Mouse (Mus musculus) embryo, embryonic 9.5 days (tissue): Measurements from ENCODE around the gene Dock9.

Experiments used
- DNase-seq: peaks from one replicate; pipeline ENCODE4 v3.0.0-alpha.2; 2017; ENCODE audit errors: extremely low spot score

Dock9 gene

DNA sequence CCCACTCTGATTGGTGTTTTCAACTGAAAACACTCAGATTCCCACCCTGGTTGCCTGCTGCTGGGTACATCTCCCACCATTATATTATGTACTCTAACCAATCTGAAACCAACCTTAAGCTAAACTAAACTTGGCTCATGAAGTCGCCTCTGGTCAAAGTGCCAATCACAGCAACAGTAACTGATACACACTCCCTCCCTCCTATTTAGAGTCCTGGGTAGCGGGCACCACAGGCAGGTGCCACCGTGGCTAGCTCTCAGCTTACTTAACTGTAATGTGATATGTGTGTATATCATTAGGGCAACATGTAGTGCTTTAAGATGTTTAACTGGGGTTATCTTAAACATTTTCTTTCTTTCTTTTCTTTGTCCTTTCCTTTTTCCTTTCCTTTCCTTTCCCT is 177.1 kb downstream of the Dock9 start:
- DNase-seq = no peak

DNA sequence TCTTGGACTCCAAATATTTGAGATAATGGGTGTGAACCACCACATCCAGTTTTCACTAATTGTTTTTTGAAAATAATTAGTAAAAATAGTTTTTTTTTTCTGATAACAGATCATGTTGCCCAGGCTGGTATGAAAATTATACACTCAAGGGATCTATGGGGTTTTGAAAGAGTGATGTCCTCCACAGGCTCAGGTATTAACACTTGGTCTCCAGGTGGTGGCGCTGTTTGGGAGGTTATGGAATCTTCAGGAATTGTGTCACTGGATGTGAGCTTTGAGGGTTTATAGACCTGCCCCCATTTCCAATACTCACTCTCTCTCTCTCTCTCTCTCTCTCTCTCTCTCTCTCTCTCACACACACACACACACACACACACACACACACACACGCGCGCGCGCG is 177.5 kb downstream of the Dock9 start:
- no peak for DNase-seq

DNA sequence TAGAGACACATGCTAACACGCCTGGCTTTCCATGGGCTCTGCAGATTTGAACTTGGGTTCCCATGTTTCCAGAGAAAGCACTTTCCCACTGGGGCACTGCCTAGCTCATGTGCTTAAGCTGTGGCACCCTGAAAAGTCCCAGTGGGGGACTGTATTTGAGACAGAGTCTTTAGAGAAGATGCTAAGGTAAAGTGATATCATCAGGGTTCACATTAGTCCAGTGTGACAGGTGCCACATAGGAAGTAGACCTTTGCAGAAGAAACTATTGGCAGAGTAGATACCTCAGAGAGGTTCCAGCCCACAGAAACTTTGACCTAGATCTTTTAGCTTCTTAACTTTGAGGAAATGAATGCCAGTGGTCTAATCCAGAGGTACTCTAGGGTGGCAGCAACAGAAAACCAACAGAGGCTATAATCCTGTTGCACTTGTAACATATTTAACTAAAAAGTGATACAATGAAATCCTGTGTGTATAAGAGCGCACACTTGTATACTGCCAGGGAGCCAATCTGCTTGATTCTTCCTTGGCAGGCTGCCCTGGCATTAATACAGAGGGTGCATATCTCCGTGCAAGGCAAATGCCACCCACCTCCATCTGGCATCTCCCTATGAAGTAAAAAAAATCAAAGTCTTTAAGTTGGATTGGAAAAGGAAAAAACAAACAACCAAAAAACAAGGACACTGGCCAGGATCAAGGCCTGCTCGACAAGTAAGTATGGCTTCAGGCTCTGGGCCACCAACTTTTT is 179.8 kb downstream of the Dock9 start:
- no peak for DNase-seq

DNA sequence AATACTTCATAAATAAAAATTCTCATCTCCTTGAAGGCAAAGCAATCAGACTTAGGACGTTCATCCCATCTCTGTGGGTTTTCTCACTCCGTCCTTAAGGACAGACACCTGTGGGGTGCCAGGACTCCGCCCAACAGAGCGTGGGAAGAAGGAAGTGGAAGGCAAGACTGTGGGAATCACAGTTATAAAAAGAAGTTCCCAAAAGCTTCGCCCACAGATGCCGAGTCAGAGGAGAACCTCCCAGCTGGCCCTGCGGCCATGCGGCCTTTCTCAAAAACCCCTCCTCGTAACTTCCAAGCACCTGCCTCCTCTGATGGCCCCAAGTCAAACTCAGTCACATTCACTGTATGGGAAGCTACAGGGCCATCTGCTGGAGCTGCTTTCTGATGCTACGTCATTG is 182.2 kb downstream of the Dock9 start:
- DNase-seq = no peak

DNA sequence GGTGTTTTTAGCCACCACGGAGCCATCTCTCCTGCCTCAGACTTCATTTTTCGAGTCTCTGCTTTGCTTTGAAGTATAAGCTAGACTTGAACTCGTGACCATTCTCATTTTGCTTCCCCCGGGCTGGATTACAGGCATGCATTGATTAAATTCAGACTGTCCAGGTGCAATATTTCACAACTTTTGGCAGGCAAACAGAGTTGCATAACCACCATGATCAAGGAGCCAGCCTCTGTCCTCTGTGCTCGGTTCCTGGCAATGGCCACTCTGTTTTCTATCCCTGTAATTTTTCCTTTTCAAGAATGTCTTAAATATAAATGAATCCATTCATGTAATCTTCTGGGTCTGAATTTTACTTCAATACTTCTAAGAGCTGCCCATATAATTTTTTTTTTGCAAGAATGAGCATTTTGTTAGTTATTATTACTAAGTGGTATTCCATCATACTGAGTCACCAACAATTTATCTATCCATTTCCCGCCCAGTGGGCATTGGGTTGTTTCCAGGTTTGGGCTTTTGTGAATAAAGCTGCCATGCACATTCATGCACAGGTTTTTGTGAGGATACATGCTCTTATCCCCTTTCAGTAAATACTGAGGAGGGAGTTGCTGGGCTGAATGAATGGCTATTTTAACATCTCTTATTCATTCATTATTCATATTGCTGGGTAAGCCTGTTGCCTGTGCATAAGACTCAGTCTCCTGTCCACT is 183.0 kb downstream of the Dock9 start:
- no peak for DNase-seq

DNA sequence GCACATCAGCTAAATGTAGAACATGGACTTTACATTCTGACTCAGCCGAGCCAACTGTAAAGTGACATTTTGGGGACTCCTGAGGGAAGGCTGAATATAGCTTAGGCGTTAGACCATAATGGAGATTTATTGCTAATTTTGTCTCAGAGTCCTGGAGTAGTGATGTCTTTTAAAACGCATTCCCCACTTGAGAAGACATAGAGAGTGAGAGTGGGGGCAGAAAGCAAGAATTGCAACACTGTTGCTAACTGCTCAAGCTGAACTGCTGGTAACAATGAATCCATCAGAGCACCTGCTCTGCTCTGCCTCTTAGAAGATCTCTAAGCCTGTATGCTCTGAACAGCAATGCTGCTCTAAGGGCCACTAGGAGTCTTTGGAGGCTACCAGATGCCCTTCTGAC is 184.1 kb downstream of the Dock9 start:
- no peak for DNase-seq

DNA sequence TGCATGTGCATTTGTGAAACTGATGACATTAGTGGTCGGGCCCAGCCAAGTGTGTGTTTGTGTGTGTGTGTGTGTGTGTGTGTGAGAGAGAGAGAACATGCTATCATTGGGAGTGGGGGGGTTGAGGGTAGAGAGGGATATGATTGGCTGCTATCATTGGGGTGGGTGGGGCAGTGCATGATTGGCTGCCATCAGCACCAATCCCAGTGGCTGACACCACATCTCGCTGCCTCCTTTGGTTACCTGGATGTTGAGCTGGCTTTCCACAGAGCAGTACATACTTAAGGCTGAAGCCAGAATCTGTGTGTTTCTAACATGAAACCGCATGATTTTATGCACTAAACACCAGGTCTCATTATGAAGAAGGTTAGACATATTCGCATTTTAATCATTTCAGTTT is 184.7 kb downstream of the Dock9 start:
- DNase-seq = no peak

DNA sequence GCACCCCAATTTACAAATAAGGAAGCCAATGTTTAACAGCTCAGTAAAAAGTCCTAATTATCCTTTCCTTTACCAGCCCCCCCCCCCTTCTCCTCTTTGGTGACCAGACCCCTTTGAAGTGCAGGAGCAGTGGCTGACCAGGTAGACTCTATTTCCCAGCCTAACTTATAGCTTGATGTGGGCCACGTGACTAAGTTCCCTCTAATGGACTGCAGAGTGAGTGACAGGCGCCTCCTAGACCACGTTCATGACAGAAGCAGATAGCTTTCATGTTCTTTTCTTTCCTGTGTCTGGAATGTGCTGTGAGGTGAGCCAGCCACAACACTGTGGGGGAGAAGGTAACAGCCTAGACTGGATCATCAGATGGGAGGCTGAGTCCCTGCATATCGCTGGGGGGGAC is 186.1 kb downstream of the Dock9 start:
- no peak for DNase-seq

DNA sequence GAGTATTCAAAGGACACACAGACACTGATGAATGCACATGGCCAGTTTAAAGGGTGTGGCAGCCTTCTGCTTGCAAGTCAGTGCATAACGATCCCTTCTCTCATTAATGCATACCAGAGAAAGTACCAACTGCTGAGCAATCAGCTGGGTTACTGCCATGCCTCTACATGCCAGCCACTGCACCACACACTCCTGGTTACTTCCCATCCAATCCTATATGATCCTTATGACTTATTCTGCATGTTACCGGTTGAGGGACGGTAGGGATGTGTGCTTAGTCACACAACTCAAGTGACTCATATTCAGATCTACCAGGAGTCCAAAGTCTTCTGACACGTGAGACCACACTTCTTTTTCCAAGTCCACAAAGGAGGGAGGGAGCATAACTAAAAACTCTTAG is 186.5 kb downstream of the Dock9 start:
- no peak for DNase-seq

DNA sequence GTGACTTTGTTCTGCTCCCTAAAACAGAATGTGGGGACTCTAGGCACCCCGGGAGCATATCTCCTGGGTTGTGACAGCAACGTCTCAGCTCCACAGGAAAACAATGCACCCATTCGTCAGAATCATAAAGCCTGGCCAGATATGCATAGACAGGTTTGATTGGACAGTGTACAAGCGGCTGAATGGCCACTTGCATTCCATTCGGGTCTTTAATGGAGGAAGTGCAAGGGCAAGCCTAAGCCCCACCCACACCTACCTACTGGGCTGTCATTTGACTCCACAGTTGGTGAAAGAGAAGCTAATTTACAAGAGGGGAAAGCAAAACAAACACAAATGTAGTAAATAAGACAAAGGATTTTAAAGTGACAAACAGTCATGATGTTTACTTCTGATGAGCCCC is 189.1 kb downstream of the Dock9 start:
- peak; percentile 30 for DNase-seq

DNA sequence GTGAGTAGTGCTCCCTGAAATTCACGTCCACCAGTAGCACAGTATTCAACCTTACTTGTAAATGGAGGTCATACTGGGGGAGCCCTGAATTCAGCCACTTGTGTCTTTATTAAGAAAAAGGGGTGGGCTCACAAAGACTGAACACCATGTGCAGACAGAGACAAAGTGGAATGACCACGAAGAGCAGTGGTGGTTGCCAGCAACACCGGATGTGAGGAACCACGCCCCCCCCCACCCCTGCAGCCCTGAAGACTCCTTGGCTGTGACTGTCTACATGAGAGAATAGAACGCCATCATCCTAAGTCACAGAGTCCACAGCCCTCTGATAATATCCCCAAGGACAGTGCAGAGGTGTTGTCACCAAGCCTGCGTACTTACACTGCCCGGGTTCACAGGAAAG is 191.2 kb downstream of the Dock9 start:
- DNase-seq = no peak

DNA sequence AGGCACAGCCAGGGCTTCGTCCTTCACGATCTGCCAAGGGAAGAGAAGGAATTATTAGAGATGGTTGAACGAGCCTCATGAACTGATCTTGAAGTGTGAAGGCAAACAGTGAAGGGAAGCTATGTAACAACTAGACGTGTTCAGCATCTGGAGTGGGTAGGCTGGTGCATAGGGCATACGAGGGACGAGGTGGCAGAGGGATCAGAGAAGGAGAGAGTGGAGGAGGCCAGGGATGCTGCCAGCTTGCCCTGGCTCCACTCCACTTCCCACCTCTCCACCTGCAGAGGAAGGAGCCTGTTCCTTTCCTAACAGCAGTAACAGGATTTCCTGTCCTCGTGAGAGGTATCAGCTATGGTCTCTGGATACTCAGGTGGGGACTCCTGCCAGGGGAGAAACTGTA is 192.4 kb downstream of the Dock9 start:
- DNase-seq = no peak

DNA sequence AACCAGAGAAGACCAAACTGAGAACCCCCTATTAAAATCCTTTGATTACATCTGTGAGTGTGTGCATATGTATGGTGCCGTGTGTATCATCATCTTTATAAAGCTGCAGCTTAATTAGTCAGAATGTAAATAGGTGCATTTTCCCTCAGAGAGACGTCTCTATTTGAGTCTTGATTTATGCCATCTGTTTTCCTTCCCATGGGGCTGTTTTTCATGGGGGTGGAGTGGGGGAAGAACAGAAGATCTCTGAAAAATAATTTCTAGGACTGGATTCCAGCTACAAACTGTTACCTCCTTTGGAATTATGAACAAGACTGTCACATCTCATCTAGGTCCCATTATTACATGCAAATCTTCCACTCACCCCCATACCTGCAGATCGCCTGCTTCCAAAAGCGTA is 193.1 kb downstream of the Dock9 start:
- DNase-seq = no peak

DNA sequence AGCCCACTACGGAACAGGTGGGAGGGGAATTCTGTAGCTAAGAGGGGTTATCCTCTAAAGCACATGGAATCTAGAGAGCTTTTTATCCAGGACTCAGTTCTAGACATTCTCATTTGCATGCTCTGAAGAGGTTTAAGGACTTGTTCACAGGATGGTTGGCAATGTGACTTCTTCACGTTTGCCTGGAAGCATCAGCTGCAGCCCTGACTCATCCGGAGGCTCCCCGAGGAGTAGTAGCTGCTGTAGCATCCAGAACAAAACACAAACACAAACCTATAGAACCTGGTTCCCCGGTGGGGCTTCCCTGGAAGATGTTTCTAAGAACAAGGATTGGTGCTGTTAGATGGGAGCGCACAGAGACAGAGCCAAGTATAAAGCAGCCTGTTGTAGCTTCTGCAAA is 195.0 kb downstream of the Dock9 start:
- no peak for DNase-seq

DNA sequence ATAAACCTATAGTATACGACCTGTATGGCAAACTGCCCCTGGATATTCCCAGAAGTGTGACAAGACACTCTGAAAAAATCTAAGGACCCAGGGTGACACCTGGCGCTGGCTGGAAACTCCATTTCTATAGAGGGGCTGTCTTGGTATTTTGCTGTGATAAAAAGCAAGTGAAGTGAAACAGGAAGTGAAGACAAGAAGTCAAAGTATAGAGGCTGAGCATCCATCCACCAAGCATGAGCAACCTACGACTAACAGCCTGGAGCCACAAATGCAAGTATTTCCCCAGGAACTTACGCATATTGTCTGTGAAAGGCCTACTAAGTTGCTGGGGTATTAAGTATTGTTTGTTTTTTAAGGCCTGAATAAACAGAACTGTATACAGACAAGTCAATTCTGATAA is 197.1 kb downstream of the Dock9 start:
- DNase-seq = no peak

DNA sequence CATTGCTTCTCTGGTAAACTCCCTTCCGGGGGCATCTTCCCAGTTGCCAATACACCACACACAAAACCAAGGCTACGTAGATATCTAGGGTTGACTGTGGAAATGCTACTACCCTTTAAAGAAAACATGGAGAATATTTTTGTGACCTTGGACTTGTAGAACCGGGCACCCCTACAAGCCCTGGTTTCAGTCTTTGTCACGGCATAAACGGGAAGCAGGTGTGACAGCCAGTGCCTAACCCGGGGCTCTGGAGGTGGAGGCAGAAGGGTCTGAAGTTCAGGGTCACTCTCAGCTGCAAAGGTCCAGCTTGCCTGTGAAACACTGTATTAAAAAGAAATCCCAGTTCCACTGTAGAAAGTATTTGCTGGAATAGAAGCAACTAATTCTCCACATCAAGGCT is 200.6 kb downstream of the Dock9 start:
- no peak for DNase-seq

DNA sequence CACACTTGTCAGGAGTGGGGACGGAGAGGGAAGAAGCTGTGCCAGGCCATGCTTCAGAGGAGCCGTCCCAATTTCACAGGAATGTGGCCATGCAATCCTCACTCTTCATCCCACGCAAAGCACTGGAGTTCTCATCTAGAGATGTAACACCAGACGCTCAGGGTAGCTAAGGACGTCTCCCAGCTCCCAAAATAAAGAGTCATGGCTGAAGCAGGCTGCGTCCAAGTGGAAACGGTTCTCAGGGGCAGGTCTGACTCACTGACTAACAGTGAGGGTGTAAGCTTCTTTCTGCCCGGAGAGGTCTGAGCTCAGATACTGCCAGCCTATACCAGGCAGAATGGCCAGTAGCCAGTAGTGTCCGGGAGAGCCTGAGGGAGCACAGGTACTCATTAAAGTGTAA is 201.0 kb downstream of the Dock9 start:
- DNase-seq = no peak

DNA sequence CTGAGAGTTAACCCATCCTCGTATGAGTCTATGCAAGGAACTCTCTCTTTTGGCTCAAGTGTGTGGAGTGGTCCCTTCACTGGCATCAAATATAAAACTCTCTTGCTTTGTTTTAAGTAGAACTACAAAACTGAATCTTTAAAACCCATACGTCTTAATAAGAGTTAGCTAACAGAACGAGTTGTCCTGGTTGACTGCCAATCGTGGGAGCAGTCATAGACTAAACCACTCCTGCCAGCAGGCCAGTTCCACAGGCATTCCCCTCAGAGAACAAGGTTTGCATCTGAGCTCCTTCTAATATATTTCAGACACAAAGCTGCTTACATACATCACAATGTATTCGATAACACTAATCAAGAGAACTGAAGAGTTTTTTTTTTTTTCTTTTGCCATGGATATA is 203.0 kb downstream of the Dock9 start:
- no peak for DNase-seq

DNA sequence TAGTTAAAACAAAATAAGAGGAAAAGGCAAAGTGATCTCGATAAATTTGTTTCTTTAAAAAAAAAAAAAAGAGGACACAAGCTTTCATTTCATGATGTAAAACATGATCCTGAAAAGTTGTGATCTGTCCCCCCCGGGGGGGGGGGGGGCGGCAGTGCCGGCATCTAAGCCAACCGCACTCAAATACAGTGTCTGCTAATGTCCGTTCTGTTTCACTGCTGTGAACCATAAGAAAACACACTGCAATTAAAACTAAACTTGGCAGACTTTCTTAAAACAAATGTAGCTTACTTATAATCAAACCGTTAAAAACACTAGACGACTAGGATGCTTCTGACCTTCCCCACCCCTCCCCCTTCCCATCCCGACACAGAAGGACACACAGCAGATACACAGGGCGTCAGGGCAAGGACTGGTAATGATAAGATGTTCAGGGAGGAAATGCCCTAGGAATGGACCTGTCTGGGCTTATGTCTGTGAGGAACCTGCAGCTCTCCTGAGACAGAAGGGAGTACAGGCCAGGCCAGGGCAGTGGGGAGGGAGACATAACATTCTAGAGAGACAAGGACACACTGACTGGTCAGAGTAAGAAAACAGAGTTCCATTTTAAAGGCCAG is 204.2 kb downstream of the Dock9 start:
- no peak for DNase-seq

DNA sequence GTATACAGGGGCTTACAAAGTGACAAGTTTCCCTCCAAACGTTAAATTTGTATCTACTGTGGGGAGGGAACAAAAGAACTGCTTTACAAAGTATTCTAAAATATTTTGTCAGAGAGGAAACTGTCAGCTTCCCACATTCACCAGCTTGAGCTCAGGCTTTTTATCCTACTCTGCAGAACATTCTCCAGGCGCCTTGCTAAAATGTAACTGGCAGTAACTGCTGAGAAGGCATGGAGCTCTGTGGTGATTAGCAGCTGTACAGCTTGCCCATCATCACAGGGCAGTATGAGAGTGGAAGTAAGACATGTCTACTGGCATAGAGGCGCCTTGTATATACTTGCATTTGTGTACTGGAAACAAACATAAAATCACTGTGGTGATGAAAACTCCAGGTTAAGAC is 204.7 kb downstream of the Dock9 start:
- no peak for DNase-seq

DNA sequence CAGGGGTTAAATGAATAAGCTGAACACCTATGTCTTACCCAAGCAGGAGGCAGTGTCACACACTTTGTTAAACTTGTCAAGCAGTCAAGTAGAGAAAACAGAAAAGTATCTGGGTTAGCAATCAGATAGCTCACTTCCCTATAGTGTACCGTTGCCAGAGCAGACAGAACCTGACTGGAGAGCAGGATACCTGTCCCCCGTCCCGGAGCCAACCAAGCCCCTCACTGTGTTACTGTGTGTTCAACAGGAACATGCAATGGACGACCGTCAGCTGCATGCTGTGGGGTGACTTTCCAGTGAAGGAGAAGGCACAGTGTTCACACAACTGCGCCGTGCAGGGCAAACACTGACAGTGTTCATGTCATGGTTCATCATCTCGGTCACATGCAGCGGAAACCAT is 205.3 kb downstream of the Dock9 start:
- no peak for DNase-seq

DNA sequence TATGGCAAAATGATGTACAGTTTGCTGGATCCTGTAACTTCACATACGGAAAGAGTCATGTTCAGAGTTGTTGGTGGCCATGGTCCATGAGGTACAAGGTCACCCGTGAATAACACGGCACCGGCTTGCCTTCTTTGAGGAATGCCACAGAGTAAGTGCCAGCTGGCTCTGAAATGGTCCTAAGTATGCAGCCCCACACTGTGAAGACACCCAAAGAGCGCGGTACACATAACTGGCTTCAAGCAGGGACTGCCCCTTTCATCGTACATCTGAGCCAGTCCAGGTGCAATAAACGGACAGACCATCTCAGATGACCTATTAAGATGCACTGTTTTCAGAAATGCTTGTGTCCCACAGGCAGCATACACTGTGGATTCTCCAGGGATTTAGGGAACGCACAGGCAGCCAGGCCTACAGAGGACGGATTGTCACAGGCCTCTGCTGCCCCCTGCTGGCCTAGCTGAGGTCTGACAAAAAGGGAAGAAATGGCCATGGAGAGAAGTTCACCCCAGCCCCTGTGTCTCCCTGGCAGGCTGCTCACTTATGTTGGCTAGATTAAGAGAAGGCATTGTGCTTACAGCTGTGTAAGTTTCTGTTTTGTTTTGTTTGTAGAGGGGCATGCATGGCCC is 208.4 kb downstream of the Dock9 start:
- DNase-seq = peak; percentile 78

DNA sequence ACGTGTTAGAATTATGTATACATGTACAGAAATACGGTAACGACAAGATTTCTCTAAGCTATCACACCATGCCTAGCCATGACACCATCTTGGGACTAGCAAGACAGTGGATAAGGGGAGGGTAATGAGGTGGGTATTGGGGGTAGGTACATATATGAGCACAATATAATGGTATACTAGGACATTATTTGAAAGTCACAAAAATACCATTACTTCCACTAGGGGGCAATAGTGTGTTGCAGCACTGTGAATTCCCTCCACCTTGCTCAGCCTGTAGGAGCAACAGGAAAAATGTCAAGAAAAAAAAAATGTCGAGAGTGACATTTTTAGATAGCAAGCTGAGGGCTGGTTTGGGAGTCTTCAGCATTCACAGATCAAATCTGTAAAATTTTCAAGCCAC is 209.2 kb downstream of the Dock9 start:
- peak; percentile 61 for DNase-seq
